Mouse (Mus musculus): ENCODE data around the gene Ypel2. TPM values are rescaled to one million over a fixed set of nuclear protein-coding genes. Genes with fewer than 3 reads are reported as not detected.

Gene Ypel2
- total and polyA plus RNA-seq, 3 experiments: 0.23 to 0.52 TPM; not detected in 1

- no peak for DNase-seq (ENCODE audit: low read depth, low spot score)
- Histone ChIP-seq H3K79me2 (ENCODE audit: control insufficient read depth, insufficient read depth, low read length, poor library complexity) (no peaks in the 10 kb centered on the region), H3K36me3 (ENCODE audit: control insufficient read depth in 1 of 2, insufficient read depth in 2 of 2, low read length in 2 of 2) (peaks cover 0 to 15% of the 10 kb centered on the region in 2 experiments; a peak in 2 of 4 replicates), H3K9ac (ENCODE audit: control insufficient read depth, low read depth, low read length, poor library complexity, severe bottlenecking) (peak overlapping the region; percentile 53), H3K9me3 (replicated peaks; ENCODE audit: insufficient read depth, low read length) (no peaks in the 10 kb centered on the region), H3K27me3 (ENCODE audit: control insufficient read depth in 1 of 2, insufficient read depth in 2 of 2, low read length in 2 of 2) (no peaks in the 10 kb centered on the region), H3K4me3 (ENCODE audit: control insufficient read depth in 1 of 2, insufficient read depth in 1 of 2, low read depth in 2 of 2, low read length in 2 of 2) (no peak overlapping the region; a peak in 1 of 4 replicates), H3K4me1 (ENCODE audit: control insufficient read depth in 1 of 2, insufficient read depth in 2 of 2, low read length in 2 of 2) (peaks cover 9 to 19% of the 10 kb centered on the region in 2 experiments), H3K27ac (ENCODE audit: control insufficient read depth, low read depth, low read length) (peak overlapping the region; percentile 58)
- TF ChIP-seq ZNF384 (IDR thresholded peaks at IDR 0.05; ENCODE audit: low read depth, low read length): peak; percentile 85
- no peak for TF ChIP-seq CHD1 (IDR thresholded peaks at IDR 0.05; ENCODE audit: low read depth, low read length)
Observed at GRCm38 (mm10) chr11:86895567-86895966, 97.9 kb downstream of the Ypel2 start.

- peak; percentile 86 for DNase-seq (ENCODE audit: low read depth, low spot score)
- TF ChIP-seq POLR2AphosphoS5 (IDR thresholded peaks at IDR 0.05; ENCODE audit: borderline replicate concordance, low read depth, low read length) (no peak), ZNF384 (IDR thresholded peaks at IDR 0.05; ENCODE audit: low read depth, low read length) (no peak), MYC (IDR thresholded peaks at IDR 0.05; ENCODE audit: low read depth, low read length) (peak; percentile 61; the same call in 1 of the 2 replicates), ELF1 (IDR thresholded peaks at IDR 0.05; ENCODE audit: low read depth, low read length) (no peak), MAX (IDR thresholded peaks at IDR 0.05; ENCODE audit: low read length) (peak; percentile 67), MYB (IDR thresholded peaks at IDR 0.05; ENCODE audit: low read depth, low read length) (no peak), CTCF (IDR thresholded peaks at IDR 0.05 in 2 of 3, conservative IDR thresholded peaks at IDR 0.05 in 1 of 3; ENCODE audit: control insufficient read depth in 1 of 3, insufficient read depth in 1 of 3, low read depth in 2 of 3, low read length in 3 of 3, poor library complexity in 1 of 3, severe bottlenecking in 1 of 3) (no peak), SIN3A (IDR thresholded peaks at IDR 0.05; ENCODE audit: low read length) (peak; percentile 73), GABPA (IDR thresholded peaks at IDR 0.05; ENCODE audit: low read depth, low read length) (no peak), ETS1 (IDR thresholded peaks at IDR 0.05; ENCODE audit: low read depth, low read length) (peak; percentile 56; the same call in 1 of the 2 replicates), GATA1 (IDR thresholded peaks at IDR 0.05; ENCODE audit: low read depth, low read length) (peak; percentile 84), JUND (IDR thresholded peaks at IDR 0.05; ENCODE audit: low read depth, low read length) (no peak), MEF2A (IDR thresholded peaks at IDR 0.05; ENCODE audit: extremely low read depth, insufficient replicate concordance, low read depth, low read length, poor library complexity, severe bottlenecking) (peak; percentile 75; the same call in 1 of the 2 replicates), ZC3H11A (IDR thresholded peaks at IDR 0.05; ENCODE audit: low read depth, low read length) (no peak), TBP (IDR thresholded peaks at IDR 0.05; ENCODE audit: low read depth, low read length) (peak; percentile 96), ZKSCAN1 (IDR thresholded peaks at IDR 0.05; ENCODE audit: low read depth, low read length) (no peak), POLR2A (IDR thresholded peaks at IDR 0.05; ENCODE audit: control insufficient read depth in 1 of 2, insufficient read depth in 1 of 2, low read depth in 1 of 2, low read length in 2 of 2, poor library complexity in 1 of 2) (no peak), CHD2 (IDR thresholded peaks at IDR 0.05; ENCODE audit: low read length) (no peak), ZMIZ1 (IDR thresholded peaks at IDR 0.05; ENCODE audit: low read depth, low read length) (no peak), CHD1 (IDR thresholded peaks at IDR 0.05; ENCODE audit: low read depth, low read length) (no peak), MAFK (IDR thresholded peaks at IDR 0.05; ENCODE audit: borderline replicate concordance, low read depth, low read length) (no peak), NELFE (IDR thresholded peaks at IDR 0.05; ENCODE audit: low read depth, low read length) (no peak), SMC3 (IDR thresholded peaks at IDR 0.05; ENCODE audit: low read depth, low read length) (peak; percentile 8; the same call in 1 of the 2 replicates), UBTF (IDR thresholded peaks at IDR 0.05; ENCODE audit: borderline replicate concordance, insufficient read depth, low read depth, low read length) (0 out of 2 replicates have a peak, but pooled peaks have one; percentile 88), TCF12 (IDR thresholded peaks at IDR 0.05; ENCODE audit: low read depth, low read length) (0 out of 2 replicates have a peak, but pooled peaks have one; percentile 23), MXI1 (IDR thresholded peaks at IDR 0.05; ENCODE audit: low read depth, low read length) (peak; percentile 73), RAD21 (IDR thresholded peaks at IDR 0.05; ENCODE audit: low read depth, low read length) (no peak), MAZ (IDR thresholded peaks at IDR 0.05; ENCODE audit: low read depth, low read length) (no peak), KAT2A (conservative IDR thresholded peaks at IDR 0.05; ENCODE audit: low read depth, low read length) (no peak), USF1 (IDR thresholded peaks at IDR 0.05; ENCODE audit: low read depth, low read length) (no peak), BHLHE40 (IDR thresholded peaks at IDR 0.05; ENCODE audit: borderline replicate concordance, low read depth, low read length) (peak; percentile 74), E2F4 (IDR thresholded peaks at IDR 0.05; ENCODE audit: borderline replicate concordance, low read depth, low read length) (no peak)
Observed at GRCm38 (mm10) chr11:86895156-86895555, 98.4 kb downstream of the Ypel2 start.

More at GRCm38 (mm10) chr11:86895156-86895555, 98.4 kb downstream of the Ypel2 start:
- Histone ChIP-seq H3K9ac (ENCODE audit: control insufficient read depth, low read depth, low read length, poor library complexity, severe bottlenecking) (peak overlapping the region; percentile 53), H3K4me3 (ENCODE audit: control insufficient read depth in 1 of 2, insufficient read depth in 1 of 2, low read depth in 2 of 2, low read length in 2 of 2) (peak overlapping the region in 1 of 2 experiments; percentile 19; a peak in 1 of 4 replicates), H3K27me3 (ENCODE audit: control insufficient read depth in 1 of 2, insufficient read depth in 2 of 2, low read length in 2 of 2) (no peaks in the 10 kb centered on the region), H3K9me3 (replicated peaks; ENCODE audit: insufficient read depth, low read length) (no peaks in the 10 kb centered on the region), H3K4me1 (ENCODE audit: control insufficient read depth in 1 of 2, insufficient read depth in 2 of 2, low read length in 2 of 2) (peaks cover 9 to 19% of the 10 kb centered on the region in 2 experiments), H3K27ac (ENCODE audit: control insufficient read depth, low read depth, low read length) (peak overlapping the region; percentile 58), H3K36me3 (ENCODE audit: control insufficient read depth in 1 of 2, insufficient read depth in 2 of 2, low read length in 2 of 2) (peaks cover 0 to 15% of the 10 kb centered on the region in 2 experiments; a peak in 2 of 4 replicates), H3K79me2 (ENCODE audit: control insufficient read depth, insufficient read depth, low read length, poor library complexity) (no peaks in the 10 kb centered on the region)
